Mouse (Mus musculus): ENCODE measurements around the gene Mrpl16.

GRCm38 (mm10) chr19:11823346-11824065 is 53.3 kb downstream of the Mrpl16 start:
- TF ChIP-seq CTCF (IDR thresholded peaks at IDR 0.05) (no peak), POLR2A (IDR thresholded peaks at IDR 0.05; ENCODE audit: insufficient read depth, low read depth, low read length) (no peak), EP300 (IDR thresholded peaks at IDR 0.05; ENCODE audit: insufficient read depth, low read depth, low read length) (no peak)
